Mouse (Mus musculus) embryonic facial prominence, embryonic 13.5 days (tissue): ENCODE results near the gene Wdfy1. TPM values are rescaled to one million over a fixed set of nuclear protein-coding genes. Genes with fewer than 3 reads are reported as not detected.

Source experiments
- ATAC-seq: fragments of 200-750 bp; cut with Nextera tagmentation; 2 replicates; pipeline ENCODE4 v1.8.0; 2017; ENCODE audit warnings: low read depth; ENCODE audit not compliant: insufficient number of reproducible peaks, insufficient read depth, low FRiP score, low TSS enrichment
- H3K27ac ChIP-seq: fragments of 300-500 bp; sonication (generic); 2 replicates; pipeline ENCODE4 v1.5.1; 2015; ENCODE audit warnings: moderate library complexity, mild to moderate bottlenecking, inconsistent platforms
- H3K27me3 ChIP-seq: fragments of 300-500 bp; sonication (generic); 2 replicates; pipeline ENCODE4 v1.6.1; 2015; ENCODE audit warnings: mild to moderate bottlenecking, inconsistent platforms
- H3K36me3 ChIP-seq: fragments of 300-500 bp; sonication (generic); 2 replicates; pipeline ENCODE4 v1.6.1; 2015; ENCODE audit warnings: mild to moderate bottlenecking, inconsistent platforms
- H3K4me1 ChIP-seq: fragments of 300-500 bp; sonication (generic); 2 replicates; pipeline ENCODE4 v1.6.1; 2015; ENCODE audit warnings: inconsistent platforms
- H3K4me2 ChIP-seq: fragments of 300-500 bp; sonication (generic); 2 replicates; pipeline ENCODE4 v1.6.1; 2015; ENCODE audit warnings: moderate library complexity, mild to moderate bottlenecking, inconsistent platforms
- H3K4me3 ChIP-seq: fragments of 300-500 bp; sonication (generic); 2 replicates; pipeline ENCODE4 v1.5.1; 2015; ENCODE audit warnings: mild to moderate bottlenecking, inconsistent platforms
- H3K9ac ChIP-seq: fragments of 300-500 bp; sonication (generic); 2 replicates; pipeline ENCODE4 v1.6.1; 2015; ENCODE audit warnings: mild to moderate bottlenecking, inconsistent platforms
- H3K9me3 ChIP-seq: fragments of 300-500 bp; sonication (generic); 2 replicates; pipeline ENCODE4 v1.6.1; 2016; ENCODE audit warnings: inconsistent platforms
- WGBS: fragments of 180-500 bp; shearing (Covaris S2); methylation state at CpG from one replicate; pipeline ENCODE4 v1.1.7; 2015; ENCODE audit warnings: mixed read lengths; 5-methylcytosine and 5-hydroxymethylcytosine counted together
- polyA plus RNA-seq: library from polyadenylated mRNA; unstranded; fragments of >200 nt; fragmentation: Nextera tagmentation; extraction: Ambion mirVana; gene quantifications from 2 replicates; pipeline ENCODE4 v1.2.1, GENCODE M21; 2015

The Wdfy1 gene
- polyA plus RNA-seq = 35.7 and 38.3 TPM in 2 replicates

DNA sequence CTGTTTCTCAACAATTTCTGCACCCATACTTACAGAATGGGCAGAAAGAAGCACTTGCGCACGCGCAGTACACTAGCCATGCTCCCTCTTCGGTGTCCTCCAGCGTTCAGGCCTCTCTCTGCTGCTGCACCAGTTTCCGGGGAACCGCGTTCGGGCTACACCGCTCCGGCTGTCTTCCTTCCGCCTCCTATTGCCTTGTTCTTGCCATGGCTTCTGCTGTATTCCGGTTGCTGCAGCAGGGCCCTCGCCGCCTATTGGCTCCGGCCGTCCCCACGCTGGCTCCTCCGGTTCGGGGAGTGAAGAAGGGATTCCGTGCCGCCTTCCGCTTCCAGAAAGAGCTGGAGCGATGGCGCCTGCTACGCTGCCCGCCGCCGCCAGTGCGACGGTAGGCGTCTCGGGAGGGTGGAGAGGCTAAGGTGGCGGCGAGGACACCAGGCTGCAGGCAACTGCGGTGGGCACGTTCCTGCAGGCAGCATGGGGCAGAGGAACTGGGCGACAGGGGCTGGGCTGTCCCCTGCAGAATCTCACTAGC is at the start of gene Wdfy1, which contains the start of gene Mrpl44:
TSS of gene Wdfy1 (minus strand) at position 217 of the 532 bp plus-strand sequence.
TSS of gene Mrpl44 (plus strand) at position 92 of the 532 bp plus-strand sequence.
- H3K9ac ChIP-seq = peak within 1 kb of the TSS; percentile 92
- peak within 1 kb of the TSS; percentile 63 for H3K4me2 ChIP-seq
- H3K9me3 ChIP-seq = no peaks in the 10 kb centered on the region
- H3K4me1 ChIP-seq = 0 out of 2 replicates have a peak, but pooled peaks cover 2% of the 10 kb centered on the region
- H3K4me3 ChIP-seq = peak within 1 kb of the TSS; percentile 94
- peak within 1 kb of the TSS; percentile 89 for H3K27ac ChIP-seq
- WGBS = under 1% methylated on average over 38 of the region's 38 CpGs
- H3K36me3 ChIP-seq = peaks cover 32% of the 10 kb centered on the region
- ATAC-seq = peak; percentile 97
- no peaks in the 10 kb centered on the region for H3K27me3 ChIP-seq

DNA sequence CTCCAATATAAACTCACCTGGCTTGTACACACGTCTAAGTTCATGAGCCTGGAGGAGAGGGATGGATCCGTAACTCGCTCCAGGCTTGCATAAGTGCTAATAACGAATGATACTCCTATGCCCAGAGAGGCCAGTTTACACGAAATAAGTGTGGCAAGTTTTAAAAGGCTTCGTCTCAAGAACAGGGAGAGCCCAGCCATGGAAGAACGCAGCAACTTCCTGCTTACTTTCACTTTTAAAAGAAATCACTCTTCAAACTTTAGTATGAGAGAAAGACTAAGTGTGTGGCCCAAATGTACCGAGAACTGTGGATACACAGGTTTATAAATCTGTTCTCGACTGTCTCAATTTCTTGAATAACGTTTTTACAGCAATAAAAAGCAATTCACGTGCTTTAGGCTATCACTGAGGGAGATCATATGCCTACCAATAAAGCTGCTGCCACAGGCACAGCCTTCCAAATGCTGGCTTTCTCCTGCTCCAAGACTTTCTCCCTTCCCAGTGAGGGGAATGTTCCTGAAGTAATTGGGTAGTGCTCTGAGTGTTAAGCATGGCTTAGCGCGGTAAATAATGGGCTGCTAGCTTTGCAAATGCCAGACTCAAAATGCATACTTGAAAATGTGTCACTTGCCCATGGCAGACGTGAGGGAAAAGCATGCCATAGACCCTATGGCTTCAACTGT is 48.1 kb upstream of the Wdfy1 start:
- ATAC-seq = no peak
- Histone ChIP-seq H3K9me3 (no peaks in the 10 kb centered on the region), H3K27ac (peak overlapping the region; percentile 24; the same call in 1 of the 2 replicates), H3K4me3 (no peak overlapping the region), H3K27me3 (no peaks in the 10 kb centered on the region), H3K4me1 (peaks cover 37% of the 10 kb centered on the region), H3K9ac (no peak overlapping the region), H3K4me2 (peak overlapping the region; percentile 26), H3K36me3 (peaks cover 27% of the 10 kb centered on the region)
- WGBS = 70% methylated on average over 14 of the region's 14 CpGs

DNA sequence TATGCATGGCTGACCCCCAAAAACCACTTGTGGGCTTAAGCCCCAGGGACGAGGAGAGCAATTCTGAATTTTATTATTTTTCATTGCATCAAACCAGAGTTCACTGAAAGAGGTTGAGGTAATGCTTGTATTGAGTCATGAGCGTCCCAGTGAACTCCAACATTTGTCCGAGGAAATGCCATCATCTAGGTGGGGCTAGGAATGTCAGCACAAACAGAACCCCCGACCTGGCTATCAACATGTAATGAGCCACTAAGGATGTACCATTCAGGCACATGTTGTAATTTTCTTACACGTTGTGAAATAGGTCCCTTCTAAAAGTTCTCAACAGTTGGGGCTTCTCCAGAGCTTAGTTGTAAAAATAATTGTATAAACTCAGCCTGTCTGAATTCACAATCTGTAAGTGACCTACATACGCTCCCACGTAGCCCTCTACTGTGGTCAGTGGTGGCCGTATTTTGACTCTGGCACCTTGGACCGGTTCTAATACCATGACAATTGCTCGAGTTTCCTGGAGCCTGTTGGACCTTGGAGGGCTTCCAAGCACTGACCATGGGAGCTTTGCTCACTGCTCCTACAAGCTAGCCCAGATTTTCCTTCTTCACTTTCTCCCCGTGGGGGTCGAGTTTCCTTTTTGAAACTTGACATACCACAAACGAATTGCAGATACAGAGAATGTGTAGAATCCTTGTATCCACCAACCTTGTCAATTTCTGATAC is 47.0 kb upstream of the Wdfy1 start:
- 69% methylated on average over 13 of the region's 13 CpGs for WGBS
- Histone ChIP-seq H3K27me3 (no peaks in the 10 kb centered on the region), H3K9ac (no peak overlapping the region), H3K36me3 (peaks cover 37% of the 10 kb centered on the region), H3K4me1 (peaks cover 37% of the 10 kb centered on the region), H3K4me3 (no peak overlapping the region), H3K9me3 (no peaks in the 10 kb centered on the region), H3K4me2 (no peak overlapping the region), H3K27ac (no peak overlapping the region)
- ATAC-seq = no peak

DNA sequence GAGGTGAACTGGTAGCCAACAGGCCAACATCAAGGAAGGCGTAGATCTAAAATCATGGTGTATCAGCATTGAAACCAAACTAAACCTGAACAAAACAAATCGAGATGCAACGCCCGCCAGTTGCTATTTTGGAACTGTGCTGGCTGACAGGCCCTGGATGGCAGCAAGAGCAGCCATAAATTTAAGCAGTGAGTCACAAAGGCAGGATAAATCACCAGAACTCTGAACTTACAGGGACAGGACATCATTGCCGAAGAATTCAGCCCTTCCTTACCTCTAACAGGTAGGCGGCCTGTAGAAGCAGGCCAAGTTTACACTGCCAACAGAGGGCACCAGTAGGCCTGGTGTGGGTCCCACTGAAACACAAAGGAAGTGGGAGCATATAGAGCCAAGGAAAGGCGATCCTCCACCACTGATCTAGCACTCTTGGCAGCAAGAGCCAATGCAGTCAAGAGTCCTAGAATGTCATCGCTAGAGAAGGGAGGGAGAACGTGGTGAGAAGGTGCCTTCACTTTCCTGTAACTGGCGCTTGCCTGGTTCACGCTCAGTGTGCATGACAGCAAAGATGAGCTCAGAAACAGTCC is 43.4 kb upstream of the Wdfy1 start:
- peaks cover 25% of the 10 kb centered on the region for H3K4me1 ChIP-seq
- H3K36me3 ChIP-seq = peaks cover 66% of the 10 kb centered on the region
- H3K27ac ChIP-seq = no peak overlapping the region
- ATAC-seq = no peak
- no peak overlapping the region for H3K4me2 ChIP-seq
- H3K27me3 ChIP-seq = no peaks in the 10 kb centered on the region
- H3K9ac ChIP-seq = no peak overlapping the region
- 90% methylated on average over 11 of the region's 11 CpGs for WGBS
- H3K9me3 ChIP-seq = no peaks in the 10 kb centered on the region
- H3K4me3 ChIP-seq = no peak overlapping the region

DNA sequence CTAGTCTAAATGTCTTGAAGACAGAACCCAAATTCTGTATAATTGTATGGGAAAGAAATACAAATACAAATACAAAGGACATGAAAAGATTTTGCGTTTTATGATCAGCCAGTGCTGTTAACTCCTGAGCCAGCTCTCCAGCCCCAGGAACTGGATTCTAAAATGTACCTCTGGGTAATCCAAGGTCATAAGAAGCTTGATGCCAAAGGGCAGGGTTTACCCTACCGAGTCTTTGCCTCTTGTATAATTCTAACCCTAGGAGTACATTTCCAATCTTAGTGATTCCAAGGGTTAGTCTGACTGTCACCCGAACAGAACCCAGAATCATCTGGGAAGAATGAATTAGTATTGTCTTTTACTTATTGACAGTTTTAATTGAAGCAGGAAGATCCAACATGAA is 39.5 kb upstream of the Wdfy1 start:
- no peak overlapping the region for H3K9ac ChIP-seq
- H3K9me3 ChIP-seq = no peaks in the 10 kb centered on the region
- no peak overlapping the region for H3K4me3 ChIP-seq
- 93% methylated on average over 3 of the region's 3 CpGs for WGBS
- no peaks in the 10 kb centered on the region for H3K27me3 ChIP-seq
- H3K4me2 ChIP-seq = no peak overlapping the region
- ATAC-seq = no peak
- H3K36me3 ChIP-seq = peaks cover 83% of the 10 kb centered on the region
- H3K27ac ChIP-seq = no peak overlapping the region
- no peaks in the 10 kb centered on the region for H3K4me1 ChIP-seq

DNA sequence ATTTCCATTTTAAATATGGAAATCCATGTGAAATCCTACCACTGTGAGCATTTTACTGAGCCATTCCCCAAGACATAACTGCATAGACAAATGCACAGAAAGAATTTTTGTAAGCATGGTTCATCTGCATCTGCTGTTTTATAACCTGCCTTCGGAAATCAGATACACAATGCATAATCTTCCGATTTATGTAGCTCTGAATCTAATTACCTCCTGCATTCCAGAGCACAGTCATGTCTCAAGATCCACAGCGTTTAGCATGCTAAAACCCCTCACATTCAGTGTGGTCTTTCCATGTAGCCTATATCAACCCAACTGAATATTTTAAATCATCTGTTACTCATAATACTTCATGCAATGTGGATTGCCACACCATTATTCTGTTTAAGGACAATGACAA is 33.5 kb upstream of the Wdfy1 start:
- no peak for ATAC-seq
- Histone ChIP-seq H3K9ac (no peak overlapping the region), H3K27ac (no peak overlapping the region), H3K36me3 (peaks cover 53% of the 10 kb centered on the region), H3K4me3 (no peak overlapping the region), H3K27me3 (no peaks in the 10 kb centered on the region), H3K9me3 (no peaks in the 10 kb centered on the region), H3K4me2 (no peak overlapping the region), H3K4me1 (peaks cover 3% of the 10 kb centered on the region; the same call in 1 of the 2 replicates)
- WGBS = 36% methylated on average over 3 of the region's 3 CpGs

DNA sequence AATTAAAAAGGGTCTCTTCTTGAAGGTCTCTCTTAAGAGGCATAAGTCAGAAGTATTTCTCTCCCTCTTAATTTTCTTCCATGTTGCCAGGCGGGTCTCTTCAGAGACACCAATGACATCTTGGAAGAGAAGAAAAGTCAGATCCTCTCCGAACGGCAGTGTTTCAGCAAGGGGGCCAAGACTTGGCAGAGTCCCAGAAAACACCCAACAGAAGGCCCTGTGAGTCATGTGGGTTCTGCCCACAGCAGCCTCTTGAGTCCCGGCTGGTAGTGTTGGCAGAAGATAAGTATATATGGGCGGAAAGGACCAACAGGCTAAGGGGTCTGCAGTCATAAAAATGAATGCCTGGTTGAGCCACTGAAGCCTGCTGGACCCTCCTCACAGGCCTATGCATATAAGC is 30.9 kb upstream of the Wdfy1 start:
- Histone ChIP-seq H3K4me2 (no peak overlapping the region), H3K9ac (no peak overlapping the region), H3K4me3 (no peak overlapping the region), H3K27me3 (no peaks in the 10 kb centered on the region), H3K36me3 (peaks cover 49% of the 10 kb centered on the region), H3K4me1 (peaks cover 6% of the 10 kb centered on the region), H3K27ac (no peak overlapping the region), H3K9me3 (no peaks in the 10 kb centered on the region)
- ATAC-seq = no peak
- 79% methylated on average over 5 of the region's 5 CpGs for WGBS

DNA sequence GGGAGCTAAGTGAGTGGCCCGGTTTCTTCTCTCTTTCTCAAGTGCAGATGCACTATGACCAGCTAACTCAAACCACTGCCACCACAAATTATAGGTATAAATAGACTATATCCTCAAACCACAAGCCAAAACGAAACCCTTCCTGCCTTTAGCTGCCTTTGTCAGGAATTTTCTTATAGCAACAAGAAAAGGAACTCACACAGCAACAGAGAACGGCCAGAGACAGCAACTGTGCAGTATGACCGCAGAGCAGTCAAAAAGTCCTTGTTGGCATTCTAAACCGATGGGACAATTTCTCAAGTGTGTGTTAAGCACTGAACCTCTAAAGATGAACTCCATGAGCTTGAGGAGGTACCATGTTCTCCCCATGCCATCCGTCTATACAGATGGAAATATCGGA is 27.7 kb upstream of the Wdfy1 start:
- Histone ChIP-seq H3K9ac (no peak overlapping the region), H3K36me3 (peaks cover 56% of the 10 kb centered on the region), H3K9me3 (no peaks in the 10 kb centered on the region), H3K4me2 (no peak overlapping the region), H3K27ac (no peak overlapping the region), H3K27me3 (no peaks in the 10 kb centered on the region), H3K4me3 (no peak overlapping the region), H3K4me1 (peaks cover 3% of the 10 kb centered on the region)
- 63% methylated on average over 7 of the region's 7 CpGs for WGBS
- ATAC-seq = no peak

DNA sequence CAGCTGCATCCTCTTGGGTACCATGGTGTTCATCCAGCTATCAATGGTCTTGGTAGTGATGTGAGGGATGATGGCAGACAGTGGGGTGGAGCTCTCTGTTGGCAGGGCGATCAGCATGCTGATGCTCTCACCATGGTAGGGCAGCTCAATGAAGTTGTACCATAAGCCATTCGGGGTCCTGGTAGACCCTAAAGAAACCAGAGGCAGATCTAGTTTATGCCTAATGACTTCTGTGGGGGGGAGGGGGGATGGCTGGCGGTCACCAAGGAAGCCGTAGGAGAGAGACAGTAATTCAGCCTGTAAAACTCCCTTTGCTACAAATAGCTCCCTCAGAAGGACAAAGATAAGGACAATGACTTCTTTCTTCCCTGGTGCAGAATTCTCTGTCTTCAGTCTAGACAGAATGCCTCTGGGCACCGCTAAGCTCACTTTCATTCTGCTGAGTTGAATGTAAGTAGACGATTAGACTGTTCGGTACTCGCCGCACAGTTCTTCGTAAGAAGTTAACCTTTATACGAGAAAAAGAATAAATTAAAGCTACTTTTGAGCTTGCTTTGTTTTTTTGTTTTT is 27.0 kb upstream of the Wdfy1 start:
- no peak for ATAC-seq
- H3K9ac ChIP-seq = no peak overlapping the region
- WGBS = 55% methylated on average over 11 of the region's 11 CpGs
- H3K9me3 ChIP-seq = no peaks in the 10 kb centered on the region
- no peak overlapping the region for H3K4me3 ChIP-seq
- H3K27ac ChIP-seq = no peak overlapping the region
- H3K4me1 ChIP-seq = peaks cover 3% of the 10 kb centered on the region
- no peak overlapping the region for H3K4me2 ChIP-seq
- H3K27me3 ChIP-seq = no peaks in the 10 kb centered on the region
- H3K36me3 ChIP-seq = peaks cover 59% of the 10 kb centered on the region

DNA sequence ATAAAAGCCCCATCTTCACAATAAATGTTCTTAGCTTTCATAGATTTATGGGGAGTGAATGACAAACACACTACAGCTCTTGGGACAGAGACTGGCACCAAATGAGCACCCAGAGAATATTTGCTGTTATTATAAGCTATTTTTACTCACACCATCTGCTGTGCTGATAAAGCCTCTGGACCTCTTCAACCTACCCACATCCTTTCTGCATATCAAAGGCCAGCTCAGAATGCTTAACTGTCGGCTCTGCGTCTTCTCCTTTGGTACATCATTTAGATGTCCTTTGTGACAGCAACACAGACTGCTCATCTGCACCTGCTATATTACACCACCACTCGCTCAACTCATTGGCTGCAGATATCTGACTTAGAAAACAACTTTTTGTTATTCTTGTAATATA is 21.1 kb upstream of the Wdfy1 start:
- no peak overlapping the region for H3K4me3 ChIP-seq
- WGBS = 87% methylated on average over 3 of the region's 3 CpGs
- H3K27ac ChIP-seq = no peak overlapping the region
- ATAC-seq = no peak
- peaks cover 61% of the 10 kb centered on the region for H3K36me3 ChIP-seq
- H3K9me3 ChIP-seq = no peaks in the 10 kb centered on the region
- H3K4me2 ChIP-seq = no peak overlapping the region
- H3K9ac ChIP-seq = no peak overlapping the region
- H3K4me1 ChIP-seq = no peaks in the 10 kb centered on the region
- no peaks in the 10 kb centered on the region for H3K27me3 ChIP-seq

DNA sequence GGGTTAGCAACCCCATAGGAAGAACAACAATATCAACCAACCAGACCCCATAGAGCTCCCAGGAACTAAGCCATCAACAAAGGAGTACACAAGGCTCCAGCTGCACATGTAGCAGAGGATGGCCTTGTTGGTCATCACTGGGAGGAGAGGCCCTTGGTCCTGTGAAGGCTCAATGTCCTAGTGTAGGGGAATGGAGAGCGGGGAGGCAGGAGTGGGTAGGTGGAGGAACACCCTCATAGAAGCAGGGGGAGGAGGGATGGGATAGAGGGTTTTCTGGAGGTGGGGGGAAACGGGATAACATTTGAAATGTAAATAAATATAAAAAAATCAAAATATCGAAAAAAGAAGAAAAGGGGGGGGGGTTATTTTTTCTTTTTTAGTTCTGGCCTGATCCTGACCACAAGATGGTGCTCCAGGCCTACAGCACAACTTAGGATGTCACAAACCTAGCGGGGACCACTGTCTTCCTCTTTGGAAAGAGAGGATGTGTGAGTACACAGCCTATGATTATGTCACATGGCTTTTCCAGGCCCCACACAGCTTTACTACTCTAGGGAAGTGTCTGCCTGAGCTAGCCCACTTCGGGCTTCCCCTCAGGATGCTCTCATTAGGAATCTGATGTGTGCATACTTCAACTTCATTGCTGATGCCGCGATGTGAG is 10.5 kb upstream of the Wdfy1 start:
- WGBS = 59% methylated on average over 7 of the region's 7 CpGs
- Histone ChIP-seq H3K27ac (no peak overlapping the region), H3K4me1 (peaks cover 6% of the 10 kb centered on the region), H3K9ac (no peak overlapping the region), H3K36me3 (peaks cover 18% of the 10 kb centered on the region), H3K4me3 (no peak overlapping the region), H3K9me3 (no peaks in the 10 kb centered on the region), H3K27me3 (no peaks in the 10 kb centered on the region), H3K4me2 (no peak overlapping the region)
- ATAC-seq = no peak; the same call in 1 of the 2 replicates
